Mouse (Mus musculus) G1E-ER4 (cell line): Measurements from ENCODE around the gene Lrrc58. TPM values are rescaled to one million over a fixed set of nuclear protein-coding genes. Genes with fewer than 3 reads are reported as not detected.

Experiments
- GATA1 ChIP-seq: IDR thresholded peaks from one replicate; pipeline ENCODE4 v1.8.0; 2012; ENCODE audit warnings: low read length, inconsistent platforms
- polyA plus RNA-seq: library from polyadenylated mRNA; stranded (reverse); fragments of >175 nt; gene quantifications from 2 replicates; pipeline ENCODE4 v1.2.3, GENCODE M21; 2012

The Lrrc58 gene
- polyA plus RNA-seq, result 3.9 and 4.1 TPM in 2 replicates

GRCm38 (mm10) chr16:37867791-37868505 is at the start of gene Lrrc58:
TSS of gene Lrrc58 (plus strand) at chr16:37868389.
- TF ChIP-seq GATA1, result no peak

DNA sequence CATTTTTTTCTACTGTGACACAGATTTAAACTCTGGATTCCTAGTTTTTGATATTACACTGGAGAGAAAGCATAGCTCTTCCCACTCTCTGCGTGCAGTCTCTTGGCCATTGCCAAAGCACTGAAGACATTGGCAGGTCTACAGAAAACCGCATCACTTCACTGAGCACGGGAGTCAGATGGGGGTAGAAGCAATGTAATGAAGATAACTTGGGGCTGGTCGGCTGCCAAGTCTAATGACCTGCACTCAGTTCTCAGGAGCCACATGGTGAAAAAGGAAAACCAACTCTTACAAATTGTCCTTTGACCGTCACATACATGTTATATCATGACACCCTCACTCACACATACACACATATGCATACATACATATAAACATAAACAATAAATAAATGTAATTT is 44.2 kb upstream of the Lrrc58 start:
- no peak for TF ChIP-seq GATA1

DNA sequence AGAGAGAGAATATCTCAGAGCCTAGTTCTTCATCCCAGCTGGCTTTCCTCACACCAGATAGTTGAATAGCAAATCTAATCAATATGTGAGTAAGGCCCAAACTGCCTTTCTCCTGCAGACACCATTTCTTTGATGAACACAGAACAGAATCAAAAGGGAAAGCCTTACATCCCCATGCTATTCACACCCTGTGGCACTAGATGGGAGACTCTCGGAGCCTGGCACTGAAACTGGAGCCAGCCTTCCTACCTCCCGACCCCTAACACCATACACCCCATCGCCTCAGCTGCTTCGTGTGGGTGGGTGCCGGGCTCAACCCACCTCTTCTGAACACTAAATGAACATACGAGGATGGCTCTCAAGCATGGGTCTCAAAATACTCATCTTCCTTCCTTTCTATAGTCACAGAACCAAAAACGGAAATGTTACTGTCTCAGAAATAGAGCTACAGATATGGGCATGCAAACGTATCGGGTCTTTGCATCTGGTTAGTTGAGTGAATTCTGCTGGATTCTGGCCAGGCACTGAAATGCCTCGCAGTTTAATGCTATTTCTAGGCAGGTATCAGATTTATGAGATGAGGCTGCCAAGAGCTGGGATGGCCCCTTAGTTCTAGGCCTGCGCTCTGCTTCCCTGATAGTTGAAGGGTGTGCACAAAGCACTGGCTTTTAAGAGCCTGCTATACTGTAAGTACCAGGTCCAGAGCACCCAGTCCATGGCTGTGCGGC is 43.2 kb upstream of the Lrrc58 start:
- no peak for TF ChIP-seq GATA1

GRCm38 (mm10) chr16:37826286-37826685 is 41.9 kb upstream of the Lrrc58 start:
- TF ChIP-seq GATA1, result no peak

DNA sequence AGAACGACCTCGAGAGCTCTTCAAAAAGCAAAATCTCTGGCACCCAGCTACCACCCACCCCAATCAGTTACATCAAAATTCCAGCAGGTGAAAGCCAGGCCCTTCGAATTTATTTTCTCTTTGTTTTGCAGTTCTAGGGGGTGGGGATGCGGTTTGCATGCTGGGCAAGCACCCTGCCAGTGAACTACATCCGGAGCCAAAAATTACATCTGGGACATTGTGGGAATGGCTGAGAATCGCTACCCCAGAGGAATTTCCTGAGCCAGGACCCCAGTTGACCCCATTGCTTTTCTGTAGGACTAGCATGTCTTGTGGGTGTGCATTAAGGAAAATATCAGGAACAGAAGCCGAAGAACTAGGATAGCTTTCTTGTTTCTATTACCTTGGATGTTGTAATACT is 37.1 kb upstream of the Lrrc58 start:
- TF ChIP-seq GATA1, result no peak

GRCm38 (mm10) chr16:37837571-37837970 is 30.6 kb upstream of the Lrrc58 start:
- no peak for TF ChIP-seq GATA1

DNA sequence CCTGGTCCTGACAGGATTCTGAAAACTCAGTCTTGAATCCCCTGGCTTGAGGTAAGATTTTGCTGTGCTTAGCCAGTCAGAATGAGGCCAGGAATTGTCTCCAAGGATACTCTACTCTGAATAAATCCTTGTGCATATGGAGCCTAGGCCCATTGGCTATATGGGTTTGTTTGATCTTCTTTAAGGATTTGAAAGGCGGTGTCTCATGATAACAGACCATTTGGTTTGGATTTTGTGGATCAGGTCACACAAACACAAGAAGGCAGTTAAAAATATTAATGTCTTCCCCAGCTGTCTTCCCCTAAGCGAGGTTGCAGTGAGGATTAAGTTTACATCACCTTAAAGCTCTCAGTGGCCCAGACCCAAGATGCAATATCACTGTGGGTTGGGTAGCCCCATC is 25.8 kb upstream of the Lrrc58 start:
- TF ChIP-seq GATA1, result no peak

DNA sequence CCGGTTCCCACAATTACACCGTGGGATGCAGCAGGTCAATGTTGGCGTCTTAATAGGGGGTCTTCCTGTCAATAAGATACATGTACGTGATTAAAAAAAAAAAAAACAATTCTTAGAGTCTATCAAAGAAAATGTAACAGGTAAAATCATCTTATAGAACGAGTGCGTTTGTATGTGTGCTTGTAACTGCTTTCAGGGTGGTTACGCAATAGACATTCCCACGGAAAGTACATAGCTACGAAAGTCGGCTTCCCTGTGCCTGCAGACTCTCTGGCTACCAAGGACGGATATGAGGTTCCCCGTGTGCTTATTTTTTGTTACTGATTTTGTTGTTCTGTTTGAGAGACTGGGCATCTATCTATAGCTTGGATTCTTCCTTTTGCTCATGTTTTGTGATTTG is 24.4 kb upstream of the Lrrc58 start:
- no peak for TF ChIP-seq GATA1

DNA sequence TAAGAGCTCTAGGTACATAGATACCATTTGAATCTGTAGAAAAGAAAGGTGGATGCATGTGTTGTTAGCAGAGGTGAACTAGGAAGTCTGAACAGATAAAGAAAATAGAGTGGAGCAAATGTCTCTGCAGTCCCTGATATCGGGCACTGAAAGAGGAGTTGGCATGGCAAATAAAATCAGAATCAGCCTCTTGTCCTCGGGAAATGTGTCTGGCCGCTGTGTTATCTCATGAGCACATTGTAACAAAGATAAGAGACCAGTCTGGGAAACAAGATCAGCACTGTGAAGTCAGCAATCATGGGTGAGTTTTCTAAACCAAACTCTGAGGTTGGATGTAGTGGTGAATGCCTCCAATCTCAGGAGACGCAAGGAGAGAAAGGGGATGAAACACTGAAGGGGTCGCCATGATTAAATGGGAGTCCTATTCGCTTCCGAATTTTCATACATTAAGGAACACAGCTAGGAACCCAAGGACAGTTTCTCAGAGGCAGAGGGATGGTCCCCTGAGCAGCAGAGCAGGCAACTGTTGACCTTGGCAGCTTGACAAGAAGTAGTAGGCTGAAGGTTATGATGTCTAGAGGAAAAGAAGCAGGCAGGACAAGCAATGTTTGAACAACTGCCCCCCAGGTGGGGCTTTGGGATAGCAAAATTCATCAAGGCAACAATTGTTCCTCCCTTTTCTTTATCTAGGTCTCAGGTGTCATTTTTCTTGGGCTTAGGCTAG is 22.8 kb upstream of the Lrrc58 start:
- peak; percentile 51 for TF ChIP-seq GATA1

DNA sequence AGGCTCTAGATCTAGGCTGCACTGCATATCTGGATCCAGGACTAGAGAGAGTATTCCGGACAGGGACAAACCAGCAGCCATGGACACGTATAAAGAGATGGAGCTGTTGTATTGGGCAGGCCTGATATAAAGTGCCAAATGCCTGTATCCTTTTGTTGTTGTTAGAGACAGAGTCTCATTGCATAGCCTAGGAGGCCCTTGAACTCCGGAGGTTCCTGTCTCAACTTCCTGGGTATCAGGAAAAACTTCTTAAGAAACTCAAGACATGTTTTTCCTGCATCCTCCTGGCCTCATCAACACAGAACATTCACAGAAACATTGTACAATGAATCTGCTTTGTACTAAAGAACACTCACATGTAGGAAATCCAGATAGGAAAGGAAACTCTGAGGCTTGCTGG is 21.1 kb upstream of the Lrrc58 start:
- TF ChIP-seq GATA1, result no peak

DNA sequence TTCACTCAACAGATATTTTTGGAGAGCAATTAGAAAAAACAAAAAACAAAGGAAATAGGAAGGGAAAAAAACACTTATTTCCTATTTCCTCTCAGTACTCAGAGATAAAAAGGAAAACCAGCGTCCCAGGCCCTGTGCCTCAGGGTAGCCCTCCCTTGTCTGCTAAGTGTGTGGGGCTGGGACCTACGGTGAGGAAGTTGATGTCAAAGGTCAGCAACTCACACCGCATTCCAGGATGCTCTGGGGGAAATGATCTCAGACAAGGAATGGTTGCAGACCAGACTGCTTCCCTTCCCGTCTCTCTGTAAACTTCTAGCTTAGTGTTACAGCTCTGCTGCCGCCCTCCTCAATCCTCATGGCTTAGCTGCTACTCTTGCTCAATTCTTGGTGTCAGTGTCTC is 16.8 kb upstream of the Lrrc58 start:
- no peak for TF ChIP-seq GATA1

- no peak for TF ChIP-seq GATA1
Measured at GRCm38 (mm10) chr16:37853279-37853678, 14.9 kb upstream of the Lrrc58 start.

- TF ChIP-seq GATA1, result no peak
Measured at GRCm38 (mm10) chr16:37854054-37854453, 14.1 kb upstream of the Lrrc58 start.

- no peak for TF ChIP-seq GATA1
Measured at GRCm38 (mm10) chr16:37854593-37854992, 13.6 kb upstream of the Lrrc58 start.

- no peak for TF ChIP-seq GATA1
Measured at GRCm38 (mm10) chr16:37855583-37855982, 12.6 kb upstream of the Lrrc58 start.

DNA sequence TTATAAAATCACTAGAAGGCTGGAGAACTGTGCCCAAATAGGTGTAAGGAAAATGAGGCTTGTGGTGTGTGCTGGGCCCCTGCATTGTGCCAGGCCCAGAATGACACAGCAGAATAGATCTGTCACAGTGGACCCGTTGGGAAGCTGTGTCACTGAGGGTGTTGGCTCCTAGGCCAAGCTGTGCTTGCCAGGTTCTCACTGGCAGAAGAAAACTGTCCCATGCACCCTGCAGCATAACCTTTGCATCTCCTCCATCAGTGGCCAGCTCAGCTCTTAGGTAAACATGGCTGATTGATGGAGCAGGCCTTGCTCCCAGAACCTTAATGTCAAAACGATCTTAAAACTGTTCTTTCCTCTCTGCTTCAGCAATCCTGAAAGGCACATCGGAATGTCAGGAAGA is 11.9 kb upstream of the Lrrc58 start:
- TF ChIP-seq GATA1, result no peak
